Mouse (Mus musculus) cerebellum, adult 9-10 months (tissue): ENCODE data around the gene Hmgb3.
A peak's percentile ranks its signal among the peaks of the same experiment; 100 is the strongest.

Experiments
- DNase-seq: peaks from one replicate; pipeline ENCODE4 v3.0.0; 2022

Hmgb3 gene

DNA sequence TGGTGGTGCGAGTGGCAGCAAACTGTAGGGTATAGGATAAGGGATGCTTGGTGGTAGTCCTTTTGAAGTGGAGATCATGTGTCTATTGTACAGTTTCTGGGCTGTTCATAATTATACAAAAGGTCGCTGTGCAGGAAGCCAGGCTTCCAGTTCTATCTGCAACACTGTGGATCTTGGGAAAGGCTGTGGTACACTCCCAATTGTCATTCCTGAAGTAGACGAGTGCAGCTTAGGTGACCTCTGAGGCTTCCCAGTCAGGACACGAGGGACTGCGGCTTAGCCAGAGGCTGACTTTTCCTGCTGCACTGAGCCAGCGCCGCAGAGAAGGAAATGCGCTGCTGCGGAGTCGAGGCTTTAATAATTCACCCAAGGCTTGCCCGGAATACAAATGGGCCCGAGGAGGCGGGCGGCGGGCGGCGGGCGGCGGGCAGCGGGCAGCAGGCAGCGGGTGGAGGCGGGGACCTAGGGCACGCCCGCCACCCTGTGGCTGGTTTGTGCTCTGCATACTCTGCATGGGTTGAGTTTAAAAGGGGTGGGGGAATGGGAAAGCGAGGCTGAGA lies 45.4 kb downstream of the Hmgb3 start:
- peak; percentile 13 for DNase-seq
